Mouse (Mus musculus) embryonic facial prominence, embryonic 13.5 days (tissue): ENCODE measurements at regions not wholly inside any gene's neighbourhood (a gene's known extent, or its start where the extent isn't known, plus 50 kb on each side); places are given as distances from the start of the nearest gene placed in this dataset.

Experiments used
- ATAC-seq: fragments of 200-750 bp; cut with Nextera tagmentation; 2 replicates; pipeline ENCODE4 v1.8.0; 2017; ENCODE audit warnings: low read depth; ENCODE audit not compliant: insufficient number of reproducible peaks, insufficient read depth, low FRiP score, low TSS enrichment
- H3K27ac ChIP-seq: fragments of 300-500 bp; sonication (generic); 2 replicates; pipeline ENCODE4 v1.5.1; 2015; ENCODE audit warnings: moderate library complexity, mild to moderate bottlenecking, inconsistent platforms
- H3K27me3 ChIP-seq: fragments of 300-500 bp; sonication (generic); 2 replicates; pipeline ENCODE4 v1.6.1; 2015; ENCODE audit warnings: mild to moderate bottlenecking, inconsistent platforms
- H3K36me3 ChIP-seq: fragments of 300-500 bp; sonication (generic); 2 replicates; pipeline ENCODE4 v1.6.1; 2015; ENCODE audit warnings: mild to moderate bottlenecking, inconsistent platforms
- H3K4me1 ChIP-seq: fragments of 300-500 bp; sonication (generic); 2 replicates; pipeline ENCODE4 v1.6.1; 2015; ENCODE audit warnings: inconsistent platforms
- H3K4me2 ChIP-seq: fragments of 300-500 bp; sonication (generic); 2 replicates; pipeline ENCODE4 v1.6.1; 2015; ENCODE audit warnings: moderate library complexity, mild to moderate bottlenecking, inconsistent platforms
- H3K4me3 ChIP-seq: fragments of 300-500 bp; sonication (generic); 2 replicates; pipeline ENCODE4 v1.5.1; 2015; ENCODE audit warnings: mild to moderate bottlenecking, inconsistent platforms
- H3K9ac ChIP-seq: fragments of 300-500 bp; sonication (generic); 2 replicates; pipeline ENCODE4 v1.6.1; 2015; ENCODE audit warnings: mild to moderate bottlenecking, inconsistent platforms
- H3K9me3 ChIP-seq: fragments of 300-500 bp; sonication (generic); 2 replicates; pipeline ENCODE4 v1.6.1; 2016; ENCODE audit warnings: inconsistent platforms
- WGBS: fragments of 180-500 bp; shearing (Covaris S2); methylation state at CpG from one replicate; pipeline ENCODE4 v1.1.7; 2015; ENCODE audit warnings: mixed read lengths; 5-methylcytosine and 5-hydroxymethylcytosine counted together

- Histone ChIP-seq H3K36me3 (no peaks in the 10 kb centered on the region), H3K4me2 (no peak overlapping the region), H3K27me3 (no peaks in the 10 kb centered on the region), H3K9me3 (no peaks in the 10 kb centered on the region), H3K4me1 (peaks cover 10% of the 10 kb centered on the region; the same call in 1 of the 2 replicates), H3K27ac (no peak overlapping the region), H3K9ac (no peak overlapping the region), H3K4me3 (no peak overlapping the region)
- no peak for ATAC-seq
- 53% methylated on average over 3 of the region's 3 CpGs for WGBS
Observed at GRCm38 (mm10) chr10:9055274-9055673, 169.4 kb upstream of the Sash1 start.

- Histone ChIP-seq H3K4me1 (peaks cover 10% of the 10 kb centered on the region; the same call in 1 of the 2 replicates), H3K4me2 (no peak overlapping the region), H3K36me3 (no peaks in the 10 kb centered on the region), H3K27ac (no peak overlapping the region), H3K9me3 (no peaks in the 10 kb centered on the region), H3K4me3 (no peak overlapping the region), H3K9ac (no peak overlapping the region), H3K27me3 (no peaks in the 10 kb centered on the region)
- ATAC-seq, result no peak
- 51% methylated on average over 4 of the region's 4 CpGs for WGBS
Observed at GRCm38 (mm10) chr10:9053371-9053770, 167.5 kb upstream of the Sash1 start.

DNA sequence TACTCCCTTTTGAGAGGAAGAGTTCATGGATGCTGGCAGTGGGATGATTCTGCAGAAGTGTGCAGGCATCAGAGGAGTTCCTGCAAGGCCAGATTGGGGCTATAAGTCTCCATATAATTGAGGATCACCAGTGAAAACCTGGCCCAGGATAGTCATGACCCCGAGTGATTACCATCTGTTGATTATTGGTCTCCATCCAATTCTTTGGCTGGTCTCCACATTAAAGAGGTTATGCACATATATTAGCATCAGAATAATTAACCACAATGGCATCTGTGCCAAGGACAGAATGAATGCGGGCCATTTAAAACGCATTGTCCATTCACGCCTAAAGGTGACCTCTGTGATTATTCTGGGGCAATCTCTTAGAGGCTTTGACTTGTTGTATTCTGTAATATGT, 161.5 kb upstream of the Sash1 start:
- no peaks in the 10 kb centered on the region for H3K27me3 ChIP-seq
- no peaks in the 10 kb centered on the region for H3K4me1 ChIP-seq
- no peak overlapping the region for H3K4me3 ChIP-seq
- no peak for ATAC-seq
- H3K9ac ChIP-seq, result no peak overlapping the region
- no peak overlapping the region for H3K27ac ChIP-seq
- no peaks in the 10 kb centered on the region for H3K36me3 ChIP-seq
- H3K4me2 ChIP-seq, result no peak overlapping the region
- 90% methylated on average over 4 of the region's 4 CpGs for WGBS
- H3K9me3 ChIP-seq, result no peaks in the 10 kb centered on the region

- H3K27me3 ChIP-seq, result no peaks in the 10 kb centered on the region
- no peak overlapping the region for H3K9ac ChIP-seq
- no peak for ATAC-seq
- no peaks in the 10 kb centered on the region for H3K36me3 ChIP-seq
- 89% methylated on average over 9 of the region's 9 CpGs for WGBS
- H3K9me3 ChIP-seq, result no peaks in the 10 kb centered on the region
- H3K4me2 ChIP-seq, result no peak overlapping the region
- H3K4me3 ChIP-seq, result no peak overlapping the region
- H3K4me1 ChIP-seq, result no peaks in the 10 kb centered on the region
- H3K27ac ChIP-seq, result no peak overlapping the region
Observed at GRCm38 (mm10) chr10:9044746-9045370, 159.0 kb upstream of the Sash1 start.

DNA sequence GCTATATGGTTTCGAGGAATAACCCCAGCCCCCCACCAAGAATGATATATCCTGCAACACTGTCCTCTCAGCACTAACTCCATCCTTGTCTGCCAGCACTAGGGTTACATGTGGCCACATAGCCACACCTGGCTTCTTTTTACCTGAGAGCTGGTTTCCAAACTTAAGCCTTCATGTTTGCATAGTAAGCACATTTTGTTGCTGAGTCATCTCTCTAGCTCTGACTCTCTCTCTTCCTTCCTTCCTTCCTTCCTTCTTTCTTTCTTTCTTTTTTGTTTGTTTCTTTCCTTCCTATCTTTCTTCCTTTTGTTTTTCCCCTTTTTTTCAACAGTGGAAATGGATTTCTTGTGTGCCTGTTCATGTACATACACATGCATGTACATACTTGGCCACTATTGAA, 157.6 kb upstream of the Sash1 start:
- 93% methylated on average over 1 of the region's 1 CpGs for WGBS
- Histone ChIP-seq H3K9ac (no peak overlapping the region), H3K9me3 (no peaks in the 10 kb centered on the region), H3K27ac (no peak overlapping the region), H3K4me1 (no peaks in the 10 kb centered on the region), H3K36me3 (no peaks in the 10 kb centered on the region), H3K4me3 (no peak overlapping the region), H3K4me2 (no peak overlapping the region), H3K27me3 (no peaks in the 10 kb centered on the region)
- ATAC-seq, result no peak

GRCm38 (mm10) chr10:9030486-9030885, 144.6 kb upstream of the Sash1 start:
- no peaks in the 10 kb centered on the region for H3K27me3 ChIP-seq
- H3K4me1 ChIP-seq, result no peaks in the 10 kb centered on the region
- ATAC-seq, result no peak
- no peak overlapping the region for H3K4me2 ChIP-seq
- no peak overlapping the region for H3K4me3 ChIP-seq
- H3K9me3 ChIP-seq, result no peaks in the 10 kb centered on the region
- no peak overlapping the region for H3K9ac ChIP-seq
- 85% methylated on average over 6 of the region's 6 CpGs for WGBS
- no peak overlapping the region for H3K27ac ChIP-seq
- H3K36me3 ChIP-seq, result no peaks in the 10 kb centered on the region

DNA sequence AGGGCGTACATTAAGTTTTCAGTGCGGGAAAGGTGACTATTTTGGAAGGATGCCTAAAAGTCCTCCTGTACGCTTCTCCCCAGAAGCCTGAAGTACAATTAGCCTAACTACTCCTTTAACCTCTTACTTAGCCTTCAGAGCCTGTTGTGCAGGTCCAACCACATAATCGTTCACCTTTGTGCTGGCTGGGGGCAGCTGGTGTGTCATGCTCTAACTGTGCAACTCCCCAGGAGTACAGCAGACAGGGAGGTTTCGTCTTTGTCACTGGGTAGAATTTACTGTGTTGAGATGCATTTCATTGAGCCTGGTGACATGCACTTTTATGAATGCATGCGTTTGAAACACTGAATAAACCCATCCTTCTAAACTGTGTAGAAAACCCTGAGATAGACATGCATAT, 143.6 kb upstream of the Sash1 start:
- no peak for ATAC-seq
- 73% methylated on average over 6 of the region's 6 CpGs for WGBS
- H3K27me3 ChIP-seq, result no peaks in the 10 kb centered on the region
- no peaks in the 10 kb centered on the region for H3K9me3 ChIP-seq
- no peak overlapping the region for H3K4me3 ChIP-seq
- H3K4me2 ChIP-seq, result no peak overlapping the region
- H3K27ac ChIP-seq, result no peak overlapping the region
- no peaks in the 10 kb centered on the region for H3K36me3 ChIP-seq
- no peaks in the 10 kb centered on the region for H3K4me1 ChIP-seq
- H3K9ac ChIP-seq, result no peak overlapping the region

- Histone ChIP-seq H3K9ac (no peak overlapping the region), H3K36me3 (no peaks in the 10 kb centered on the region), H3K4me1 (no peaks in the 10 kb centered on the region), H3K4me2 (no peak overlapping the region), H3K27ac (no peak overlapping the region), H3K9me3 (no peaks in the 10 kb centered on the region), H3K27me3 (no peaks in the 10 kb centered on the region), H3K4me3 (no peak overlapping the region)
- no peak for ATAC-seq
- WGBS, result 83% methylated on average over 12 of the region's 12 CpGs
Observed at GRCm38 (mm10) chr10:9027070-9027807, 141.4 kb upstream of the Sash1 start.

- Histone ChIP-seq H3K4me1 (peaks cover 4% of the 10 kb centered on the region; the same call in 1 of the 2 replicates), H3K9ac (no peak overlapping the region), H3K27me3 (no peaks in the 10 kb centered on the region), H3K4me2 (no peak overlapping the region), H3K27ac (no peak overlapping the region), H3K9me3 (no peaks in the 10 kb centered on the region), H3K4me3 (no peak overlapping the region), H3K36me3 (no peaks in the 10 kb centered on the region)
- ATAC-seq, result no peak
- WGBS, result 76% methylated on average over 11 of the region's 11 CpGs
Observed at GRCm38 (mm10) chr10:9014810-9015505, 129.1 kb upstream of the Sash1 start.

DNA sequence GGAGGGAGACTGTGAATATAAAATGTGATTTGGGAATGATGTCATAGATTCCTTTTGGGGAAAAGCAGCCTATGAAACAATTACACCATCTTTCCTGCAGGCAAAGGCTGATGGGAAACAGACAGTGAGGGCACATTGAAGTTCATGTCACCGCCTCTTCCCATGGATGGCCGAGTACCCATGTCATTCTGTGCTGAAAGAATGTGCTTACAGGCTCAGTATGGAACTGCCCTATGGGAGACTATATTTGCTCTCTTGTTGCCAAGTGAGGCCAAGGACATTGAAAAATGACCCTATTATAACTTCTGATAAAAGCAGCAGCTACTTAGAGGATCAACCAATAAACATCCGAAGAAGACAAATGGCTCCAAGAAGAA, 127.7 kb upstream of the Sash1 start:
- peaks cover 4% of the 10 kb centered on the region; the same call in 1 of the 2 replicates for H3K4me1 ChIP-seq
- H3K27ac ChIP-seq, result no peak overlapping the region

DNA sequence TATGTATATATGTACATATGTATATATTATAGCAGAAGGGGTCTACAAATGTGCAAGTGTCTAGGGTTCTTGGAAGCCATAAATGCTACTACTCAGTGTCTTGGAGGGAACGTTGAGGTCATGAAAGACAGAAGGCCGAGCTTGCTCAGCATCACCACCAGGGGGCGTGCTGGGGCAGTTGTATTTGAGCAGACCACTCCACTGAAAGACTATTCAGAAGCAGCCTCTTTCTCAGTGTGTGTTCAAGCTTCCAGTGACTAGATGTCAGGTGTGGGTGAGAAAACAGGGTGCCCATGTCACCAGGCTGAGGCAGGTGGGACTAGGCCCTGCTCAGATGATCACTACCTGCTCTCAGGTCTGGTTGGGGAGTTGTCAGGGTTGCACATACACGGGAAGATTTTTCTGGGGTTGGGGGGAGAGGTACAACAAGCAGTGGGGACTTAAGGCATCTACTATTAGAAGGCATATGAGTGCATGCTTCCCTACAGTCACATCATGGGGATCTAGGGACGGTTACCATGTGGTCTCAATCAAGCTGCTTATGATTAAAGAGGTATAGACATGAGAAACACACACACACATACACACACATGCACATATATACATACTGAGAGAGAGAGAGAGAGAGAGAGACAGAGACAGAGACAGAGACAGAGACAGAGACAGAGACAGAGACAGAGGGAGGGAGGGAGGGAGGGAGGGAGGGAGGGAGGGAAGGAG, 127.1 kb upstream of the Sash1 start:
- no peaks in the 10 kb centered on the region for H3K27me3 ChIP-seq
- no peak overlapping the region for H3K4me2 ChIP-seq
- no peak overlapping the region for H3K4me3 ChIP-seq
- H3K9ac ChIP-seq, result no peak overlapping the region
- no peaks in the 10 kb centered on the region for H3K36me3 ChIP-seq
- no peaks in the 10 kb centered on the region for H3K9me3 ChIP-seq
- H3K4me1 ChIP-seq, result peaks cover 4% of the 10 kb centered on the region; the same call in 1 of the 2 replicates
- ATAC-seq, result no peak
- WGBS, result 24% methylated on average over 5 of the region's 5 CpGs
- H3K27ac ChIP-seq, result no peak overlapping the region

More for the DNA sequence above, 127.7 kb upstream of the Sash1 start:
- Histone ChIP-seq H3K9ac (no peak overlapping the region), H3K9me3 (no peaks in the 10 kb centered on the region), H3K4me3 (no peak overlapping the region), H3K4me2 (no peak overlapping the region), H3K27me3 (no peaks in the 10 kb centered on the region), H3K36me3 (no peaks in the 10 kb centered on the region)
- WGBS, result 69% methylated on average over 3 of the region's 3 CpGs
- no peak for ATAC-seq
